Mouse (Mus musculus) MEL (cell line): ENCODE data around the gene Tbc1d16. TPM values are rescaled to one million over a fixed set of nuclear protein-coding genes. Genes with fewer than 3 reads are reported as not detected.

Experiments
- DNase-seq: peaks from one replicate; pipeline ENCODE4 v3.0.0; 2011; ENCODE audit warnings: low read depth, low spot score
- H3K27ac ChIP-seq: 2 replicates; pipeline ENCODE4 v1.5.1; 2012; ENCODE audit warnings: low read depth, mild to moderate bottlenecking, control low read depth, low read length, moderate library complexity; ENCODE audit not compliant: control insufficient read depth
- H3K27me3 ChIP-seq, 2 experiments: fragments of 150-350 bp in 1 of 2; sonication (generic) in 1 of 2; 2 replicates each; pipeline ENCODE4 v1.6.1; 2012; ENCODE audit warnings: low read length in 2 of 2, mild to moderate bottlenecking in 2 of 2, improper control_type of control experiment in 1 of 2, moderate library complexity in 1 of 2; ENCODE audit not compliant: insufficient read depth in 2 of 2, control insufficient read depth in 1 of 2
- H3K36me3 ChIP-seq, 2 experiments: 2 replicates each; pipeline ENCODE4 v1.6.1; 2012 to 2014; ENCODE audit warnings: low read length in 2 of 2, improper control_type of control experiment in 1 of 2, inconsistent platforms in 1 of 2, mild to moderate bottlenecking in 1 of 2; ENCODE audit not compliant: insufficient read depth in 2 of 2, control insufficient read depth in 1 of 2
- H3K4me1 ChIP-seq, 2 experiments: fragments of 150-350 bp in 1 of 2; sonication (generic) in 1 of 2; 2 replicates each; pipeline ENCODE4 v1.6.1; 2012; ENCODE audit warnings: low read length in 2 of 2, improper control_type of control experiment in 1 of 2, mild to moderate bottlenecking in 1 of 2; ENCODE audit not compliant: insufficient read depth in 2 of 2, control insufficient read depth in 1 of 2
- H3K4me3 ChIP-seq, 2 experiments: fragments of 150-350 bp in 1 of 2; sonication (generic) in 1 of 2; 2 replicates each; pipeline ENCODE4 v1.5.1; 2012; ENCODE audit warnings: low read depth in 2 of 2, low read length in 2 of 2, mild to moderate bottlenecking in 2 of 2, moderate library complexity in 2 of 2, control low read depth in 1 of 2, improper control_type of control experiment in 1 of 2; ENCODE audit not compliant: control insufficient read depth in 1 of 2, insufficient read depth in 1 of 2
- H3K79me2 ChIP-seq: 2 replicates; pipeline ENCODE4 v1.6.1; 2012; ENCODE audit warnings: mild to moderate bottlenecking, low read length, moderate library complexity; ENCODE audit not compliant: control insufficient read depth, poor library complexity, insufficient read depth
- H3K9ac ChIP-seq: 2 replicates; pipeline ENCODE4 v1.6.1; 2012; ENCODE audit warnings: low read depth, mild to moderate bottlenecking, control low read depth, low read length, moderate library complexity; ENCODE audit not compliant: control insufficient read depth, poor library complexity, severe bottlenecking
- H3K9me3 ChIP-seq: fragments of 150-350 bp; sonication (generic); replicated peaks from 2 replicates; pipeline ENCODE4 v1.6.1; 2012; ENCODE audit warnings: mild to moderate bottlenecking, low read length, improper control_type of control experiment, moderate library complexity; ENCODE audit not compliant: insufficient read depth
- BHLHE40 ChIP-seq: IDR thresholded peaks from 2 replicates; pipeline ENCODE4 v1.6.1; 2012; ENCODE audit warnings: low read depth, mild to moderate bottlenecking, inconsistent platforms, low read length, improper control_type of control experiment, borderline replicate concordance
- CHD2 ChIP-seq: IDR thresholded peaks from 2 replicates; pipeline ENCODE4 v1.6.1; 2011; ENCODE audit warnings: low read length, improper control_type of control experiment
- CTCF ChIP-seq, 3 experiments: IDR thresholded peaks in 2 of 3; conservative IDR thresholded peaks in 1 of 3; 2 replicates each; pipeline ENCODE4 v1.5.1; 2011 to 2012; ENCODE audit warnings: low read length in 3 of 3, low read depth in 2 of 3, mild to moderate bottlenecking in 2 of 3, improper control_type of control experiment in 1 of 3, inconsistent platforms in 1 of 3, mixed read lengths in 1 of 3, moderate library complexity in 1 of 3; ENCODE audit not compliant: control insufficient read depth in 1 of 3, insufficient read depth in 1 of 3, poor library complexity in 1 of 3, severe bottlenecking in 1 of 3
- E2F4 ChIP-seq: IDR thresholded peaks from 2 replicates; pipeline ENCODE4 v1.6.1; 2011; ENCODE audit warnings: low read depth, low read length, improper control_type of control experiment, borderline replicate concordance
- EP300 ChIP-seq, 2 experiments: IDR thresholded peaks; 2 replicates each; pipeline ENCODE4 v1.6.1; 2011; ENCODE audit warnings: improper control_type of control experiment in 2 of 2, low read length in 2 of 2, low read depth in 1 of 2, mild to moderate bottlenecking in 1 of 2
- ETS1 ChIP-seq: IDR thresholded peaks from 2 replicates; pipeline ENCODE4 v1.6.1; 2012; ENCODE audit warnings: low read depth, mild to moderate bottlenecking, inconsistent platforms, low read length, improper control_type of control experiment, moderate library complexity
- GABPA ChIP-seq: IDR thresholded peaks from 2 replicates; pipeline ENCODE4 v1.6.1; 2012; ENCODE audit warnings: low read depth, mild to moderate bottlenecking, inconsistent platforms, low read length, improper control_type of control experiment, moderate library complexity
- GATA1 ChIP-seq: IDR thresholded peaks from 2 replicates; pipeline ENCODE4 v1.6.1; 2011; ENCODE audit warnings: low read depth, low read length, improper control_type of control experiment
- HCFC1 ChIP-seq: IDR thresholded peaks from 2 replicates; pipeline ENCODE4 v1.6.1; 2012; ENCODE audit warnings: low read depth, mild to moderate bottlenecking, inconsistent platforms, low read length, improper control_type of control experiment, moderate library complexity
- JUND ChIP-seq: IDR thresholded peaks from 2 replicates; pipeline ENCODE4 v1.6.1; 2011; ENCODE audit warnings: low read depth, mild to moderate bottlenecking, improper control_type of control experiment, low read length
- KAT2A ChIP-seq: conservative IDR thresholded peaks from 2 replicates; pipeline ENCODE4 v1.6.1; 2012; ENCODE audit warnings: low read depth, low read length, improper control_type of control experiment, inconsistent platforms
- MAX ChIP-seq: IDR thresholded peaks from 2 replicates; pipeline ENCODE4 v1.6.1; 2011; ENCODE audit warnings: low read length, improper control_type of control experiment
- MAZ ChIP-seq: IDR thresholded peaks from 2 replicates; pipeline ENCODE4 v1.6.1; 2012; ENCODE audit warnings: low read depth, mild to moderate bottlenecking, inconsistent platforms, low read length, improper control_type of control experiment
- MYB ChIP-seq: IDR thresholded peaks from 2 replicates; pipeline ENCODE4 v1.6.1; 2011; ENCODE audit warnings: mild to moderate bottlenecking, low read depth, low read length, improper control_type of control experiment
- MYC ChIP-seq: IDR thresholded peaks from 2 replicates; pipeline ENCODE4 v1.6.1; 2011; ENCODE audit warnings: low read depth, mild to moderate bottlenecking, low read length, improper control_type of control experiment, moderate library complexity
- NELFE ChIP-seq: IDR thresholded peaks from 2 replicates; pipeline ENCODE4 v1.6.1; 2011; ENCODE audit warnings: low read depth, low read length, improper control_type of control experiment
- NRF1 ChIP-seq: IDR thresholded peaks from 2 replicates; pipeline ENCODE4 v1.6.1; 2014; ENCODE audit warnings: low read depth, mild to moderate bottlenecking, inconsistent platforms, low read length, improper control_type of control experiment, moderate library complexity; ENCODE audit not compliant: poor library complexity, insufficient read depth, severe bottlenecking
- POLR2A ChIP-seq, 2 experiments: IDR thresholded peaks; 2 replicates each; pipeline ENCODE4 v1.6.1; 2011 to 2012; ENCODE audit warnings: low read length in 2 of 2, mild to moderate bottlenecking in 2 of 2, control low read depth in 1 of 2, improper control_type of control experiment in 1 of 2, low read depth in 1 of 2, moderate library complexity in 1 of 2; ENCODE audit not compliant: control insufficient read depth in 1 of 2, insufficient read depth in 1 of 2, poor library complexity in 1 of 2
- POLR2AphosphoS2 ChIP-seq: IDR thresholded peaks from 2 replicates; pipeline ENCODE4 v1.6.1; 2011; ENCODE audit warnings: low read length, improper control_type of control experiment
- POLR2AphosphoS5 ChIP-seq: IDR thresholded peaks from 2 replicates; pipeline ENCODE4 v1.6.1; 2012; ENCODE audit warnings: low read depth, borderline replicate concordance, mild to moderate bottlenecking, inconsistent platforms, low read length, moderate library complexity, mixed read lengths
- RAD21 ChIP-seq: IDR thresholded peaks from 2 replicates; pipeline ENCODE4 v1.6.1; 2011; ENCODE audit warnings: mild to moderate bottlenecking, low read depth, low read length, improper control_type of control experiment
- RCOR1 ChIP-seq: IDR thresholded peaks from 2 replicates; pipeline ENCODE4 v1.6.1; 2012; ENCODE audit warnings: low read depth, mild to moderate bottlenecking, inconsistent platforms, low read length, improper control_type of control experiment
- TAL1 ChIP-seq: IDR thresholded peaks from 2 replicates; pipeline ENCODE4 v1.6.1; 2012; ENCODE audit warnings: mild to moderate bottlenecking, inconsistent platforms, low read length, moderate library complexity, mixed read lengths
- TCF12 ChIP-seq: IDR thresholded peaks from 2 replicates; pipeline ENCODE4 v1.6.1; 2014; ENCODE audit warnings: low read depth, mild to moderate bottlenecking, inconsistent platforms, low read length, improper control_type of control experiment, moderate library complexity
- UBTF ChIP-seq: IDR thresholded peaks from 2 replicates; pipeline ENCODE4 v1.6.1; 2012; ENCODE audit warnings: low read depth, mild to moderate bottlenecking, inconsistent platforms, low read length, improper control_type of control experiment, moderate library complexity, borderline replicate concordance; ENCODE audit not compliant: insufficient read depth
- USF2 ChIP-seq, 2 experiments: IDR thresholded peaks; 2 replicates each; pipeline ENCODE4 v1.6.1; 2011 to 2012; ENCODE audit warnings: improper control_type of control experiment in 2 of 2, low read length in 2 of 2, borderline replicate concordance in 1 of 2, inconsistent platforms in 1 of 2, low read depth in 1 of 2, mild to moderate bottlenecking in 1 of 2; ENCODE audit not compliant: insufficient read depth in 1 of 2
- ZC3H11A ChIP-seq: IDR thresholded peaks from 2 replicates; pipeline ENCODE4 v1.6.1; 2012; ENCODE audit warnings: low read depth, mild to moderate bottlenecking, inconsistent platforms, low read length, improper control_type of control experiment
- ZMIZ1 ChIP-seq: IDR thresholded peaks from 2 replicates; pipeline ENCODE4 v1.6.1; 2012; ENCODE audit warnings: low read depth, mild to moderate bottlenecking, inconsistent platforms, low read length, improper control_type of control experiment, moderate library complexity
- ZNF384 ChIP-seq: IDR thresholded peaks from 2 replicates; pipeline ENCODE4 v1.6.1; 2012; ENCODE audit warnings: low read depth, mild to moderate bottlenecking, inconsistent platforms, low read length, improper control_type of control experiment
- polyA plus RNA-seq, 2 experiments: library from polyadenylated mRNA; stranded (reverse) in 1 of 2; unstranded in 1 of 2; fragments of >175 nt in 1 of 2; fragments of >200 nt in 1 of 2; gene quantifications; 2 replicates each; pipeline versions ENCODE4 v1.2.1 to v1.2.4; 2012; ENCODE audit warnings: low replicate concordance in 2 of 2, low read depth in 1 of 2; ENCODE audit not compliant: insufficient read length in 2 of 2, insufficient read depth in 1 of 2, missing spikeins in 1 of 2
- total RNA-seq: library from RNA; depleted of rRNA; stranded (reverse); fragments of 300-350 nt; gene quantifications from 2 replicates; pipeline ENCODE4 v1.2.3, GENCODE M21; 2012

The Tbc1d16 gene
- total and polyA plus RNA-seq, 3 experiments, result 13.6 to 19.2 TPM; not detected in 1

DNA sequence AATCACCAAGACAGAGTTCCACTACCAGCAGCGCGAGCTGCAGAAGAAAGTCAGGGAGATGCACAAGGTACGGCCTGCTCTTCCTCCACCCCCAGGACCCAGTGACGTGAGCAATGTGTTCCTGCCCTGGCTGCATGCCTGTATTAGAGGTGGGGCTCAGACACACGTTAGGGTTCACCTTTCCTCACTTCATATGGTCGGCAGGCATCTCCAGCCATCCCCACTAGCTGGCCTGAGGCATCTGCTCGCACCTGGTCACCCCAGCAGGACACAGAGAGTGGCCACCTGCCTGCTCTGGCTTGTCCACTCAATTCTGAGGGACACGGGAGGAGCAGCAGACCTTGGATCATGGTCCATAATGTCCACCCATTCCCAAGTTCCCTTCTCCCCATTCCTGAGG lies 31.7 kb upstream of the Tbc1d16 start:
- H3K4me1 ChIP-seq, result peaks cover 0 to 8% of the 10 kb centered on the region in 2 experiments; a peak in 3 of 4 replicates
- no peak for DNase-seq
- H3K79me2 ChIP-seq, result no peaks in the 10 kb centered on the region
- TF ChIP-seq GATA1 (no peak), BHLHE40 (no peak), ZC3H11A (no peak), E2F4 (no peak), CHD2 (no peak), HCFC1 (no peak), ETS1 (no peak)
- no peak overlapping the region for H3K9ac ChIP-seq
- no peaks in the 10 kb centered on the region for H3K27me3 ChIP-seq
- H3K9me3 ChIP-seq, result no peaks in the 10 kb centered on the region
- H3K36me3 ChIP-seq, result no peaks in the 10 kb centered on the region
- H3K27ac ChIP-seq, result no peak overlapping the region
- no peak overlapping the region for H3K4me3 ChIP-seq

DNA sequence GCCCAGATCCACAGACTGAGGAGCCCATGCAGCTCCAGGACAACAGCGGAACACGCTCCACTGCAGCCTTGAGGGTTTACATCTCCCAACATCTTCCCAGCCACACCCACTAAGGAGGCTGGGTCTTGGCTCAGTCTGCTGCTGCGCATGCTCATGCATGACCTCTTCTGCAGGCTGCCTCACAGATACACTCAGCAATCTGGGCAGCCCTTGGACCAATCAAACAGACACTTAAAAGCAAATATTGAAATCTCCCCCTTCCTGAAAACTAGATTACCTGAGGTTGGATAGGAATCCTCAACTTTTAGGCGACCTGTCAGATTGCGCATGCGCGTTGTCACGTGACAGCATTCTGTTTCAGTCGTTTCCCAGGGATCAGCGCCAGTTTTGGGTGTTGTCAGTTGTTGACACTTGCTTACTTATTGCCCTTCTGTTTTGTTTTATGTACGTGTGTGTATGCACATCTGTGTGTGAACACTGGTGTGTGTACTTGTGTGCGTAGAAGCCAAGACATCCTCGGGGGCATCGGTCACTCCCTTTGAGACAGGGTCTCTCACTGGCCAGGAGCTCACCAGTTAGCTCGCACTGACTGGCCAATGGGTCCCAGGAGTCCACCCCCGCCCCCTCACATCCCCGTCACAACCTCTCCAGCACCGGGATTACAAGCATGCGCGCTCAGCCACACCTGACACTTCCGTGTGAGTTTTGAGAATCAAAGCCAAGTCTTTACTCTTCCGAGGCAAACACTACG lies 30.4 kb upstream of the Tbc1d16 start:
- H3K4me3 ChIP-seq, result peak overlapping the region; percentile 60 to 63
- no peaks in the 10 kb centered on the region for H3K27me3 ChIP-seq
- no peaks in the 10 kb centered on the region for H3K36me3 ChIP-seq
- peak; percentile 97 for DNase-seq
- H3K27ac ChIP-seq, result peak overlapping the region; percentile 89
- peak overlapping the region; percentile 65 for H3K9ac ChIP-seq
- H3K79me2 ChIP-seq, result no peaks in the 10 kb centered on the region
- peaks cover 0 to 8% of the 10 kb centered on the region in 2 experiments; a peak in 3 of 4 replicates for H3K4me1 ChIP-seq
- no peaks in the 10 kb centered on the region for H3K9me3 ChIP-seq
- no peak for TF ChIP-seq MYB
- peak; percentile 96 for TF ChIP-seq NRF1
- TF ChIP-seq JUND, result 0 out of 2 replicates have a peak, but pooled peaks have one; percentile 47
- TF ChIP-seq POLR2AphosphoS5, result peak; percentile 63
- TF ChIP-seq NELFE, result peak; percentile 85
- peak; percentile 69 for TF ChIP-seq RCOR1
- peak; percentile 67 to 86 for TF ChIP-seq POLR2A (IDR thresholded peaks at IDR 0.05; ENCODE audit: control insufficient read depth in 1 of 2, insufficient read depth in 1 of 2, low read depth in 1 of 2, low read length in 2 of 2, poor library complexity in 1 of 2)
- no peak for TF ChIP-seq RAD21
- TF ChIP-seq MAX, result peak; percentile 94
- no peak; the same call in 1 of the 2 replicates for TF ChIP-seq KAT2A
- no peak for TF ChIP-seq GABPA
- TF ChIP-seq ZNF384, result no peak
- no peak for TF ChIP-seq CTCF (IDR thresholded peaks at IDR 0.05 in 2 of 3, conservative IDR thresholded peaks at IDR 0.05 in 1 of 3; ENCODE audit: control insufficient read depth in 1 of 3, insufficient read depth in 1 of 3, low read depth in 2 of 3, low read length in 3 of 3, poor library complexity in 1 of 3, severe bottlenecking in 1 of 3)
- TF ChIP-seq MYC, result peak; percentile 86
- TF ChIP-seq TAL1, result no peak
- peak; percentile 73 to 94; a peak in 3 of 4 replicates for TF ChIP-seq USF2 (IDR thresholded peaks at IDR 0.05; ENCODE audit: borderline replicate concordance in 1 of 2, insufficient read depth in 1 of 2, low read depth in 1 of 2, low read length in 2 of 2)
- TF ChIP-seq ZMIZ1, result peak; percentile 99
- TF ChIP-seq ZC3H11A, result no peak
- TF ChIP-seq E2F4, result no peak; the same call in 1 of the 2 replicates
- TF ChIP-seq ETS1, result peak; percentile 75
- peak; percentile 93 for TF ChIP-seq POLR2AphosphoS2
- TF ChIP-seq MAZ, result peak; percentile 49; the same call in 1 of the 2 replicates
- TF ChIP-seq TCF12, result 0 out of 2 replicates have a peak, but pooled peaks have one; percentile 58
- TF ChIP-seq EP300 (IDR thresholded peaks at IDR 0.05; ENCODE audit: low read depth in 1 of 2, low read length in 2 of 2), result no peak; a peak in 1 of 4 replicates
- no peak for TF ChIP-seq UBTF
